ENCODE assay signal across 9 mouse cellular contexts in the genomic region with DNA sequence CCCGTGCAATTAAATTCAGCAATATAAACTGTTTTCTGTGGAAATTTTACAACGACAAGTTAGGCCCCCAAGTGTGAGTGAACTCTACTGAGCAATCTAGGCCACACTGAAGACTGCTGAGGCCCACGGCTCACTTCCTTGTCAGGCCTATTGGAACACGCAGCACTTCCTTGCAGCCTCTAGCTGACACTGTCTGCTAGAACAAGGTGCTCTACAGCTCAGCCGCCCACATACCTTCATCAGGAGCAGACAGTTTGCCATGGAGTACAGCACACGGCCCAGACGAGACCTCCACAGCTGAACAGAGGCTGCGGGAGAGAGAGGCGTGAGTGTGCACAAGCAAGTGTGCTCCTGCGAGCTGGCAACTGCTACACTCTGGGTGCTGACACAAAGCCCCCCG. TPM values are rescaled to one million over a fixed set of nuclear protein-coding genes. Genes with fewer than 3 reads are reported as not detected.
A peak's percentile ranks its signal among the peaks of the same experiment; 100 is the strongest.
DNase-seq lines count a peak whose midpoint lies in the region; ATAC-seq and TF ChIP-seq lines count a peak whose summit lies in the region.
"Had no signal": no experiment of that assay in that cellular context is flagged by ENCODE, and none has a peak within 500 bp of the region (broad histone marks: within the 10 kb centered on the region; RNA-seq: fewer than 3 reads in every experiment).

No protein-coding gene starts in this region.

- H3K4me2 ChIP-seq in forebrain, postnatal 0 days (ENCODE audit: low read depth), result no peak overlapping the region
- H3K4me2 ChIP-seq in midbrain, embryonic 13.5 days (replicated peaks), result no peak overlapping the region

- H3K9me3 ChIP-seq in forebrain, postnatal 0 days (ENCODE audit: low read length), result no peaks in the 10 kb centered on the region
- no peaks in the 10 kb centered on the region for H3K9me3 ChIP-seq in midbrain, embryonic 13.5 days

- peak overlapping the region; percentile 90 for H3K27ac ChIP-seq in forebrain, postnatal 0 days (ENCODE audit: low read depth, low read length)
- peak overlapping the region; percentile 45; the same call in 1 of the 2 replicates for H3K27ac ChIP-seq in midbrain, embryonic 13.5 days
- H3K27ac ChIP-seq in thymus, adult 2 months (ENCODE audit: control insufficient read depth, insufficient read depth, low read length), result no peak overlapping the region

- 0 out of 2 replicates have a peak, but pooled peaks have one; percentile 20 for TF ChIP-seq CTCF in forebrain, postnatal 0 days (IDR thresholded peaks at IDR 0.05; ENCODE audit: low read depth)
- TF ChIP-seq CTCF in thymus, adult 2 months (IDR thresholded peaks at IDR 0.05; ENCODE audit: borderline replicate concordance, control insufficient read depth, extremely low read depth, insufficient read depth, low read length, poor library complexity), result no peak

- peaks cover 18% of the 10 kb centered on the region for H3K4me1 ChIP-seq in forebrain, postnatal 0 days (ENCODE audit: insufficient read depth)
- H3K4me1 ChIP-seq in midbrain, embryonic 13.5 days (replicated peaks), result peaks cover 34% of the 10 kb centered on the region
- no peaks in the 10 kb centered on the region for H3K4me1 ChIP-seq in thymus, adult 2 months (replicated peaks; ENCODE audit: control insufficient read depth, insufficient read depth, low read length)

- no peak overlapping the region for H3K9ac ChIP-seq in forebrain, postnatal 0 days
- H3K9ac ChIP-seq in midbrain, embryonic 13.5 days (replicated peaks), result no peak overlapping the region
- H3K9ac ChIP-seq: liver, postnatal 0 days had no signal

- peaks cover 7% of the 10 kb centered on the region; the same call in 1 of the 2 replicates for H3K36me3 ChIP-seq in forebrain, postnatal 0 days (ENCODE audit: insufficient read depth)
- H3K36me3 ChIP-seq in midbrain, embryonic 13.5 days, result peaks cover 11% of the 10 kb centered on the region
- H3K36me3 ChIP-seq in thymus, adult 2 months (ENCODE audit: control insufficient read depth, insufficient read depth, low read length), result no peaks in the 10 kb centered on the region

- H3K27me3 ChIP-seq in forebrain, postnatal 0 days (ENCODE audit: insufficient read depth, low read length), result no peaks in the 10 kb centered on the region
- H3K27me3 ChIP-seq in midbrain, embryonic 13.5 days, result no peaks in the 10 kb centered on the region
- H3K27me3 ChIP-seq in thymus, adult 2 months (ENCODE audit: control insufficient read depth, insufficient read depth, low read length), result no peaks in the 10 kb centered on the region

- 58% methylated on average over 11 of the region's 11 CpGs for WGBS in forebrain, postnatal 0 days
- 90% methylated on average over 11 of the region's 11 CpGs for WGBS in midbrain, embryonic 13.5 days
- 91% methylated on average over 11 of the region's 11 CpGs for WGBS in thymus, adult 2 months

- DNase-seq in layer of hippocampus, adult 11-12 months (ENCODE audit: low spot score), result peak; percentile 46
- no peak for DNase-seq in layer of hippocampus, adult 9-10 months (ENCODE audit: low spot score)
- DNase-seq in R1 (ENCODE audit: low read depth, low spot score), result peak; percentile 23
- peak; percentile 47 for DNase-seq in forebrain, postnatal 0 days
- no peak for DNase-seq in lung, postnatal 25 days (ENCODE audit: low spot score)
- DNase-seq in thymus, adult 2 months, result no peak
- DNase-seq: liver, postnatal 0 days had no signal

- ATAC-seq in forebrain, postnatal 0 days, result peak; percentile 7
- no peak for ATAC-seq in midbrain, embryonic 13.5 days
- ATAC-seq in megakaryocyte, adult 5-6 weeks (ENCODE audit: poor library complexity, severe bottlenecking), result no peak
- ATAC-seq: liver, postnatal 0 days had no signal

- no peak for TF ChIP-seq POLR2A in thymus, adult 2 months (IDR thresholded peaks at IDR 0.05; ENCODE audit: control insufficient read depth, extremely low read depth, insufficient read depth, low read length, poor library complexity)

- H3K4me3 ChIP-seq in forebrain, postnatal 0 days (ENCODE audit: low read depth, low read length), result no peak overlapping the region
- H3K4me3 ChIP-seq in midbrain, embryonic 13.5 days (replicated peaks), result no peak overlapping the region
- H3K4me3 ChIP-seq in thymus, adult 2 months (ENCODE audit: control insufficient read depth, insufficient read depth, low read length), result no peak overlapping the region

RNA-seq across cellular contexts. Expression of a gene that starts 26.3 kb away (rescaled TPM):
- 5.1 and 9.4 TPM in 2 replicates for total RNA-seq in forebrain, postnatal 0 days (2014; rRNA removed)
- polyA plus RNA-seq in forebrain, postnatal 0 days (2015; fragmentation: Nextera tagmentation; extraction: Ambion mirVana), result 24.7 and 27.9 TPM in 2 replicates
- polyA plus RNA-seq in midbrain, embryonic 13.5 days (2015; fragmentation: Nextera tagmentation; extraction: Ambion mirVana), result 27.0 and 29.1 TPM in 2 replicates
- 28.8 and 32.0 TPM in 2 replicates for total RNA-seq in megakaryocyte, adult 5-6 weeks (2015)
- total RNA-seq in megakaryocyte, adult 5-6 weeks (2017), result 7.6 and 9.1 TPM in 2 replicates
- polyA plus RNA-seq in thymus, adult 2 months (2012; rRNA removed), result 12.4 and 15.8 TPM in 2 replicates

RNA-seq across cellular contexts. Expression of a gene that starts 49.0 kb away (rescaled TPM):
- total RNA-seq in forebrain, postnatal 0 days (2014; rRNA removed), result 49.1 and 55.6 TPM in 2 replicates
- 32.0 and 37.8 TPM in 2 replicates for polyA plus RNA-seq in forebrain, postnatal 0 days (2015; fragmentation: Nextera tagmentation; extraction: Ambion mirVana)
- 43.8 and 46.0 TPM in 2 replicates for polyA plus RNA-seq in midbrain, embryonic 13.5 days (2015; fragmentation: Nextera tagmentation; extraction: Ambion mirVana)
- total RNA-seq in megakaryocyte, adult 5-6 weeks (2015), result 25.9 and 29.7 TPM in 2 replicates
- total RNA-seq in megakaryocyte, adult 5-6 weeks (2017), result 34.3 and 40.3 TPM in 2 replicates
- polyA plus RNA-seq in thymus, adult 2 months (2012; rRNA removed), result 33.4 and 47.2 TPM in 2 replicates

RNA-seq across cellular contexts. Expression of a gene that starts 50.3 kb away (rescaled TPM):
- 60.8 and 63.6 TPM in 2 replicates for total RNA-seq in forebrain, postnatal 0 days (2014; rRNA removed)
- polyA plus RNA-seq in forebrain, postnatal 0 days (2015; fragmentation: Nextera tagmentation; extraction: Ambion mirVana), result 66.6 and 78.7 TPM in 2 replicates
- 71.3 and 75.7 TPM in 2 replicates for polyA plus RNA-seq in midbrain, embryonic 13.5 days (2015; fragmentation: Nextera tagmentation; extraction: Ambion mirVana)
- 21.2 and 22.7 TPM in 2 replicates for total RNA-seq in megakaryocyte, adult 5-6 weeks (2015)
- total RNA-seq in megakaryocyte, adult 5-6 weeks (2017), result 26.9 and 33.8 TPM in 2 replicates
- 54.0 and 66.8 TPM in 2 replicates for polyA plus RNA-seq in thymus, adult 2 months (2012; rRNA removed)

RNA-seq across cellular contexts. Expression of a gene that starts 51.9 kb away (rescaled TPM):
- total RNA-seq in forebrain, postnatal 0 days (2014; rRNA removed), result 13.7 and 18.5 TPM in 2 replicates
- polyA plus RNA-seq in forebrain, postnatal 0 days (2015; fragmentation: Nextera tagmentation; extraction: Ambion mirVana), result 12.3 and 13.3 TPM in 2 replicates
- polyA plus RNA-seq in midbrain, embryonic 13.5 days (2015; fragmentation: Nextera tagmentation; extraction: Ambion mirVana), result 24.9 and 28.7 TPM in 2 replicates
- 17.1 and 21.2 TPM in 2 replicates for total RNA-seq in megakaryocyte, adult 5-6 weeks (2015)
- total RNA-seq in megakaryocyte, adult 5-6 weeks (2017), result 13.5 and 19.5 TPM in 2 replicates
- polyA plus RNA-seq in thymus, adult 2 months (2012; rRNA removed), result 14.9 and 16.1 TPM in 2 replicates

Comparison
In these comparisons a context has a peak if more than half of its experiments do, and no peak if none do; other contexts are left out.
1. DNase-seq: peak in layer of hippocampus, adult 11-12 months (single experiment), R1 (single experiment) and forebrain, postnatal 0 days (single experiment); none in layer of hippocampus, adult 9-10 months (single experiment), lung, postnatal 25 days (single experiment) and thymus, adult 2 months (single experiment).